Mouse (Mus musculus) heart, postnatal 14 days (tissue): ENCODE data around the gene Sfxn1. TPM values are rescaled to one million over a fixed set of nuclear protein-coding genes. Genes with fewer than 3 reads are reported as not detected.

Source experiments
- DNase-seq, 2 experiments: peaks; one replicate each; pipeline ENCODE4 v3.0.0; 2021 to 2022
- intact Hi-C: fragments of 180-260 bp; cut with DNase I; formaldehyde crosslinking; loops from one replicate; pipeline ENCODE4 v1.15.1; 2025
- total RNA-seq, 2 experiments: library from RNA; stranded (reverse); gene quantifications; 2 replicates each; pipeline ENCODE4 v1.2.3; 2021

Sfxn1 gene
- total RNA-seq, 2 experiments from 2014 or later = 6.9 to 9.9 TPM

DNA sequence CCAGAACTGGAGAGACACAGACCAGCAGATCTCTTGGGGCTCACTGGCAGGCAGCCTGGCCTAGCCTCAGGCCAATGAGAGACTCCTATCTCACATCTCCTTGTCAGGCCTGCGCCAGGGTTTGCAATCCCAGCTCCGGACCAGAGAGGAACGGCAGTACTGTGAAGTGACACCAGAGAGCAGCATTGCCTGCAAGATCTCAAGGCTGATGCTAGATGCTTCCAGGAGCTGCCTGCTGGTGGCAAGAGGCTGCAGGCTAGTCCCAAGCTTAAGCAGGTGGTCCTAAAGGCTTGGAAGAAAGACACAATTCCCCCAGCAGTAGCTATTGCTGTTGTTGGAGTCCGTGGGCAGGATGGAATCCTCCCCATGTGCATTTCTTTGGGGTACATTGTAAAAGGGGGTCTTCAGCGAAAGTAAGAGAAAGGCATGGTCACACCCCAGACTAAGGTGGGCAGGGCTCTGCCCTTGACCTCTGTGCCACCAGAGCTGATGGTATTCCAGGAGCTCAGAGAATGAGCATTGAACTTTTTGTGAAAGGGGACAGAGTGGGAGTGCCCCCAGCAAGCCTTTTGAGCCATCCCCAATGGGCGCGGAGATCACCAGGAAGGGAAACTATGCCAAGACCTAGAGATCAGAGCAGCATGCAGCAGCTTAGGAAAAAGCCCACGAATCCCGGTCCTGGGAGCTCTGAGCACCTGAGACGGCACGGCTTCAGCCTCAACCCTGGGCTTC lies 42.3 kb downstream of the Sfxn1 start:
- peak; percentile 71 to 86 for DNase-seq
- intact Hi-C loops = loop anchor here (1.0 to 5.0 kb wide), 4 partner anchors 114 to 333 kb away; no protein-coding TSS in a partner anchor

GRCm38 (mm10) chr13:54114931-54115330 lies 43.3 kb downstream of the Sfxn1 start:
- DNase-seq = no peak
- intact Hi-C loops = loop anchor here (1.0 to 5.0 kb wide), 4 partner anchors 47 to 258 kb away; no protein-coding TSS in a partner anchor

- intact Hi-C loops = loop anchor here (2.0 to 5.0 kb wide), 2 partner anchors 47 to 257 kb away; no protein-coding TSS in a partner anchor
- DNase-seq = no peak
These were observed 44.1 kb downstream of the Sfxn1 start for GRCm38 (mm10) chr13:54115779-54116178.

DNA sequence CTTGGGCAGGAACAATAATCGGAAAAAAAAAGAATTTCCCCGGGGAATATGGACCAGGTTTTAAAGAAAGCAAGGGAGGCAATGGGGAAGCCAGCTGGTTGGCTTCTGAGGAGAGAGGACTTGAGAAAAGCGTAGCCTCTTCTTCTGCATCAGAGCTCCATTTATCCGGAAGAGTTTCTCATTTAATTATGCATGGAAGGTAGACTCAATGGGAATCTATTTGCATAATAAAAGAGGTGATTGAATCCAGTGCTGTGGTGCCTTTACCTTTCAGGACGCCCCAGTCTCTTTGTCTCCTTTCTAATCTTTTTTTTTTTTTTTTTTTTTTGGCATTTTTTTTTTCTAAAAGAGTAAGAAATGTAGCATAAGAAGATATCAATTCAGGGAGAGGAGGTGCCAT lies 46.7 kb downstream of the Sfxn1 start:
- DNase-seq = no peak
- intact Hi-C loops = loop anchor here (5.0 kb wide), 1 partner anchor 44 kb away; no protein-coding TSS in a partner anchor

DNA sequence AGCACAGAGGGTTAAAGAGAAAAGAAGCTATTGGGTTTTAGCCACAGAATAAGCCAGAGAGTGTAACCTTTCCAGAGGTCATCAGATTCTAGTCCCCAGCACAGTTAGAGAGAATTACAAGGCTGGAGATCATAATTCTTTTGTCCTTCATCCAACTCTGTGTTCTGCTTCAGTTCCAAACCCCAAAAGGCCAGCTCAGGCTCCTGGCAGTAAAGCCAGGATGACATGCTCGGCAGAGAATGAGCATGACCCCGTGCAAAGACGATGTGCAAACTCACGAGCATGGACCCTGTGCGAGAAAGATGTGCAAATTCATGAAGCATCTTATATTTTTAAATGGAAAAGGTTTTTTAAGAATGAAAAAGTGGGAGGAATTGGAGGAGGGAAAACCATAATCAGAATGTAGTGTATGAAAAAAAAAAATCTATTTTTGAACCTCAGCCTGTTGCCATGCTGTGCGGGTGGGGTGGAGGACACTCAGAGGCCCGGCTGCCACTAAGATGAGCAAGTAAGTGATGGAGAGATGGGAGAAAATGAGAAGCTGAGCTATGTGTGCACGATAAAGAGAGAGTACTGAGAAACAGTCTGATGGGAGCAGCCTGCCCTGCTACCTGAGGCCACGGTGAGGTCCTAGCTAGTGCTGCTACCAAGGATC lies 66.2 kb downstream of the Sfxn1 start:
- no peak for DNase-seq
- intact Hi-C loops = no loop called here

DNA sequence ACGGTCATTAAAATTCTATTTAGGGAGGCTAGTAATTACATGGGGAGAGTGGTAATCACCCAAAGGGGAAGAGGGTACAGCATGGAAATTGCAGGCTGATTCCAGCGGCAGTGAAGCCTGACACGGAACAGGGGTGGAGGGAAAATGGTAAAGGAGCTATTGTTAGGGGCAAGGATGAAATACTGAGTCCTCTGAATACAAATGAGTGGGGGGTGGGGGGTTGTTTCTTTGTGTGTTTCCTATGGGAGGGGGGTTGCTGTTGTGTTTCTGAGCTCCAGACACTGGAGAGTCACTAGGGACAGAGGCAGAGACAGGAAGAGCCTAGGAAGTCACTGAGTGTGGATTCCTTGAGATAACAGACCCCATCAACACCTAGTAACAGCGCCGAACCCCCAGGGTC lies 72.1 kb downstream of the Sfxn1 start:
- no peak for DNase-seq
- intact Hi-C loops = no loop called here

GRCm38 (mm10) chr13:54144624-54145023 lies 73.0 kb downstream of the Sfxn1 start:
- DNase-seq = no peak
- intact Hi-C loops = no loop called here

GRCm38 (mm10) chr13:54147328-54147727 lies 75.7 kb downstream of the Sfxn1 start:
- intact Hi-C loops = no loop called here
- DNase-seq = peak; percentile 8 to 9

DNA sequence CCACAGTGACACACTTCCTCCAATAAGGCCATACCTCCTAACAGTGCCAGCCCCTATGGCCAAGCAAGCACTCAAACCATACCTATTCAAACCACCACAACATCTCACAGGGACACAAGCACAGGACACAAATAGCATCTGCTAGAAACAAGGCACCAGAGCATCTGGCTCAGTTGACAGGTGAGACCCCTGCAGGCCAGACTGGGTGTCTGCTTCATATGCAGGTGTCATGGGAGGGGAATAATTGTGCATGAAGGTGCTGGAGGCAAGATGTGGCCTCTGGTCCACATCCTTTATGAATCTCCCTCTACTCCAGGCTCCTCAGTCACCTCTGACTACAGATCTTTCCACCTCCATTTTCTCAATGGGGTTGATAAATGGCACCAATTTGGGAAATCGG lies 80.8 kb downstream of the Sfxn1 start:
- DNase-seq = no peak
- intact Hi-C loops = no loop called here

DNA sequence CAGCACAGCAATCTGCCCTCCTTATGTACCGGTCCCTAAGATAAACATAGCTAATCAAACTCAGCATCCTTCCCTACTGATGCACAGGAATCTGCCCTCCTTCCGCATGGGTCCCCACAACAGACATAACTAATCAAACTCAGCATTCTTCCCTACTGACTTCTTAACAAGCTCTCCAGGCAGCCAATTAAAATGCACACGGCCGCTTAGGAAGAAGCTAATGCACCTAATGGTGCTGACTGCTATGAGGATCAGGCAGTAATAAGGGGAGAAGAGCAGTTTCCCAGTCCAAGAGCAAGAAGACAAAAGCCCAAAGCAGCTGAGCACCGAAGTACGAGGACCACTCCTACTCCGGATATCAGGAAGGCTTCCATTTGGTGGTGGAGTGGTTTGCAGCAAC lies 81.2 kb downstream of the Sfxn1 start:
- no peak for DNase-seq
- intact Hi-C loops = no loop called here

GRCm38 (mm10) chr13:54153672-54154218 lies 82.1 kb downstream of the Sfxn1 start:
- DNase-seq = no peak
- intact Hi-C loops = no loop called here

GRCm38 (mm10) chr13:54155822-54156221 lies 84.2 kb downstream of the Sfxn1 start:
- intact Hi-C loops = no loop called here
- DNase-seq = no peak

Other genes starting within 250 kb of the Sfxn1 start
- gene Drd1, start 16.2 kb upstream of the Sfxn1 start, total RNA-seq = 1 to 10 TPM in 1 of 2 experiments, under 1 TPM in 1; 0.41 to 1.0 TPM
- under 1 TPM; 0.07 to 0.10 TPM for gene Hrh2, start 120.3 kb downstream of the Sfxn1 start, total RNA-seq